Mouse (Mus musculus) erythroblast, embryonic 14.5 days (primary cell): ENCODE measurements at regions not wholly inside any gene's neighbourhood (a gene's known extent, or its start where the extent isn't known, plus 50 kb on each side); places are given as distances from the start of the nearest gene placed in this dataset.

Experiments used
- GATA1 ChIP-seq: IDR thresholded peaks from 2 replicates; pipeline ENCODE4 v1.6.1; 2012; ENCODE audit warnings: low read length, inconsistent platforms, mixed read lengths
- TAL1 ChIP-seq: IDR thresholded peaks from 3 replicates; pipeline ENCODE4 v1.6.1; 2012; ENCODE audit warnings: low read length, inconsistent platforms, mixed read lengths

GRCm38 (mm10) chr14:53454001-53454400 lies 799.9 kb downstream of the Dad1 start:
- TF ChIP-seq GATA1 (no peak), TAL1 (no peak)
